Mouse (Mus musculus) hematopoietic stem cell, adult 5-6 weeks (primary cell): ENCODE data around the gene Fam13a. TPM values are rescaled to one million over a fixed set of nuclear protein-coding genes. Genes with fewer than 3 reads are reported as not detected.

Experiments used
- ATAC-seq, 2 experiments: fragments of 125-278 bp in 1 of 2; replicated peaks in 1 of 2; 2 replicates each; pipeline ENCODE4 v1.8.0; 2016 to 2017; ENCODE audit warnings: inconsistent platforms in 2 of 2, mild to moderate bottlenecking in 2 of 2, moderate number of reproducible peaks in 2 of 2, low read depth in 1 of 2, moderate TSS enrichment in 1 of 2; ENCODE audit not compliant: low FRiP score in 2 of 2, poor library complexity in 2 of 2, severe bottlenecking in 2 of 2, insufficient read depth in 1 of 2, low TSS enrichment in 1 of 2
- total RNA-seq: library from RNA; stranded (forward); fragments of 172-1452, 232-1000 nt; gene quantifications from 2 replicates; pipeline ENCODE4 v1.2.3, GENCODE M21; 2017

Gene Fam13a
- total RNA-seq, 1 experiment from 2014 or later: 0.45 TPM

DNA sequence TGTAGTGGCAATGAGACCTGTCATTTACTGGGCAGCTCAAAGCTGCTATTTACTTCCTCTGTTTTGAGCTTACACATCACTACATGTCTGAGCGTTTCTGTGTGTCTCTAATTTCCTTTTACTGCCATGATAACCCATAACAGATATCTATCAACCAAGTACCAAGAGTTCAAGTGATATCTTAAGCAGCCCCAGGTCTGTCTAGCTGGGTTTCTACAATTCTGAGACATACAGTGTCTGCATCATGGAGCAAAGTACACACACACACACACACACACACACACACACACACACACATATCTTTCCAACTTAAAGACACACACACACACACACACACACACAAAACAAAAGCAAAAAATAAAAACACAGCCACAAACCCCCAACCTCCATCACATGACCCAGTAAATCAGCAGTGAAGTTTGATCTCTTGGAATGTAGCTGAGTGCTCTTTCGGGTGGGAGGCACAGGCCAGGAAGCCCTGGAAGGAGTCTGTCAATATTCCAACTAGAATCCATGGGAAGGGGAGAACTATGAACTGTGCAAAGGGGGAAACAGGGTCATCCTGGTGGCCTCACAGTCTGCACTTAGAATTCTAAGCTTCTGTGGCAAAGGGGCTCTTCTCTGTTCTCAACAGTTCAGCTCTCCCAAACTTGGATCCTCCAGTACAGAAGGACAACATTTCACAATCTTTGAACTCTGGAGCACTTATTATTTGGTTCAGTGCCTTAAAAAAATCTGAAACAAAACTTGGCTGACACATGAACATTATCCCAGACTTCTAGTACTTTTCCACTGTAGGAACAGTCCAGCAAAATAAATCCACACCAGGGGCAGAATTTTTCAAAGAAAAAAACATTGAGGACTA lies 73.0 kb downstream of the Fam13a start:
- no peak for ATAC-seq

DNA sequence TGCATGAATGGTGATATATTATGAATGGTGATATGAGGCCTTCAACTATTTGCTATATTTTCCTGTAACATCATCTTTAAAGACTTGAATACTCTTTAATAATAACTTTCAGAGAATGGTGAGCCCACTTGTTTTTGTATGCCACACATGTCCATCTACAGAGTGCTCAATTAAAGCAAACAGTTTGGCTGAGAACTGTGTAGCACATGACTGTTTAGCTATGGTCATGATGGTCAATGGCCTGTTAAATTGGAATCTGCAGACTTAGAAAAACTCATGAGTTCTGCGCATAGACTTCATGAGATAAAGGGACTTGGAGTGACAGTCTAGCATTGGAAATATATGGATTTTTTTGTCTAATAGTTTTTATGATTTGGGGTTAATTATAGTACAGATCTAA lies 73.9 kb downstream of the Fam13a start:
- ATAC-seq: no peak

- ATAC-seq: no peak
Measured at GRCm38 (mm10) chr6:58946840-58947239, 77.5 kb downstream of the Fam13a start.

GRCm38 (mm10) chr6:58946246-58946645 lies 78.1 kb downstream of the Fam13a start:
- no peak for ATAC-seq

DNA sequence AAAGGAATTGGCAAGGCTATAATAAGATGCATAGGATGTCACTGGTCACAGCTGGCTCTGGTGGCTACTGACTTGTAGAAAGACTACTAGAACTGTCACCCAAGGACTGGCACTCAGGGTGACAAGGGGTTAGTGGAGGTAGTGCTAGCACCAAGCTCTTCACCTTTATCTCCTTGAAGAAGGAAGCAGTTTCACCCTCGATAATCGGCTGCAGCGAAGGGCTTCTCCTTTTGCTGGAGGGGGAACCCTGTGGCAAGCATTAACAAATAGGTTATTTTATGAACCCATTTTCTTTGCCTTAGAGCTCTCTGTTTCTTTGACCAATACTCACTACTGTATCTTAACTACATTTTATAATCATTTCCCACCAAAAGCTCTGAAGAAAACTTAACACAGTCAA lies 80.4 kb downstream of the Fam13a start:
- no peak for ATAC-seq

- ATAC-seq: no peak
Measured at GRCm38 (mm10) chr6:58942276-58942675, 82.1 kb downstream of the Fam13a start.

DNA sequence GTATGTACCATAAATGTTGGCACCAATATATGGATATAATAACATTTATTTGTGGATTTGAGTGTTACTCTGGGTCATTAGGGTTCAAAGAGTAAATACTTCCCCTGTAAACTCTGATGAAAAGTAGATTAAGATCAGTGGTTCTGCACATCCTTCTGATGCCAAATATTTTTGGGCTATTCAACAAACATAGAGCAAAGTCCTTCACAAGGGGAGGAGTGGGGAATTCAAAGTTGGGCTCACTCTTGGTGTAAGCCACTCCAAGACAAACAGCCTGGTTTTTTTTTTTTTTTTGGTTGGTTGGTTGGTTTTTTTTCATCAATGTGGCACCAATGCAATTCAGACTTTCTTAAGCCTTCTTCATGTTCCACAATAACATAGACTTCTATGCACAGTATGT lies 86.6 kb downstream of the Fam13a start:
- no peak for ATAC-seq

- no peak for ATAC-seq
Measured at GRCm38 (mm10) chr6:58934144-58934543, 90.2 kb downstream of the Fam13a start.

DNA sequence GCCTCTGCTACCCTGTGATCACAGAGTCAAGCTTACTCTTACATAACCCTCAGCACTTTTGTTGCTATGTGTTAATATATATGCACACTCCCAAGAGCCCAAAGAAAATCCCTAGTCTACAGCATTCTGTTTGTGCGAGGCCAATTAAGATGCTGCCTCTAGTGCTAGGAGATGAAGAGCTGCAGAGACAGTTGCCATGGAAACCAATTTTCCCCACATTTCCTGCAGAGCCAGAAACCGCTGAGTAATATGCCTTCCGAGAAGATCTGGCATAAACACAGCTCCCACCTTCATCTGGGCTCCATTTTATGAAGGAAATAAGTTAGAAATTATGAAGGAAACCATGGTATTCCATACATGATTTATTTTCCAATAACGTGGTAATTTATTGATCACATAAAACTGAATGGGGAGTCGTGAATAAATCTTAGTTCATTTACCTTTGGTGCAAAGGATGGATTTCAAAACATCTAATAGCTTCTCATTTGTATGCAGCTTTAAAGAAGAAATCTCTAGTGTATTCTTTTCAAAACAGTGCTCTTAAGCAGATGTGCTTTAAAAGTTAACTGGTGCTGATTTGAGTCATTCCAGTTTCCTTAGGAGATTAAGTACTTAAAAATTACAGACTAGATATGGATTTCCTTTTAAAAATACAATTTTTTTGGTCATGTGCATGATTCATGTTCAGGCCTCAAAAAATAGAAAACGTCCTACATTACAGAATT lies 91.0 kb downstream of the Fam13a start:
- ATAC-seq: peak in 1 of 2 experiments; percentile 69; a peak in 2 of 4 replicates

GRCm38 (mm10) chr6:58932515-58933188 lies 91.7 kb downstream of the Fam13a start:
- no peak for ATAC-seq

GRCm38 (mm10) chr6:58931149-58931548 lies 93.2 kb downstream of the Fam13a start:
- no peak for ATAC-seq

DNA sequence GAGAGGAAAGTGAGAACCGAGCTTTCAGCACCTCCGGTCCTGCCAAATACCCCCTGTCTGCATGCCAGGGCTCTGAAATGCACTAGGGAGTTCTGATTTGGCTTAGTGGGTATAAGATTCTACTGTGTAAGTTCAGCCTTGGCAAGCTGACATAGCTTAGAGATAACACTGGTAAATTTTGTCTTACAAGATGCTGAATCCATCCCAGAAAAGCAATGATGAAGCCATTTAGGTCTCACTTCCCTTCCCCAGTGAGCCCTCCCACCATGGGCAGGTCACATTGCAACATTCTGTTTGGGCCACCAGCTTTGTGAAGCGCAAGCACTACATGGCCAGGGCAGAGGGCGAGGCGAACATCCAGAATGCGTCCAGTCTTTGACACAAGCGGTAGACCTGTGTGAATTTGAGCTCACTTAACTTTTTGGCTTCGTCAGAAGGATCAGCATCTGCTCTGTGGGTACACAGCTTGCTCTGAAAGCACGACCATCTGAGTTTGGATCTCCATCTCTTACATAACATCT lies 94.4 kb downstream of the Fam13a start:
- ATAC-seq: no peak

- ATAC-seq: no peak
Measured at GRCm38 (mm10) chr6:58927881-58928280, 96.5 kb downstream of the Fam13a start.

DNA sequence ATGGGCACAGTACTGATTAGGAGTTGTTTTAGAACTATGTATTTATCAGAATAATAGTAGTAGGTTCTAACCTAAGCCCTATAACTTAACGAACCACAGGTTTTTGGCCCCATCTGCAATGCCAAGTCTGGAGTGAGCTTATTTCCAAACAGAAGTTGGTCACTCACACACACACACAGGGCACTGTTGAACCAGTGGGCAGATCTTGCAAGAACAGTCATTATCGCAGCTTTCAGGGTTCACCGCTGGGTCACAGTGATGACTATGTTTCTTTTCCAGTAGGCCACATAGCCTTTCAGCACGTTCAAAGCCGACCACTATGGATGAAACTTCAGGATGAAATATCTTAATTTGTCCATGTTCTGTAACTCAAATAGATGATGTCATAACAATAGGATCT lies 101.8 kb downstream of the Fam13a start:
- no peak for ATAC-seq

- peak in 1 of 2 experiments; percentile 62; a peak in 1 of 4 replicates for ATAC-seq
Measured at GRCm38 (mm10) chr6:58921623-58922022, 102.7 kb downstream of the Fam13a start.

- ATAC-seq: no peak
Measured at GRCm38 (mm10) chr6:58920735-58921134, 103.6 kb downstream of the Fam13a start.

DNA sequence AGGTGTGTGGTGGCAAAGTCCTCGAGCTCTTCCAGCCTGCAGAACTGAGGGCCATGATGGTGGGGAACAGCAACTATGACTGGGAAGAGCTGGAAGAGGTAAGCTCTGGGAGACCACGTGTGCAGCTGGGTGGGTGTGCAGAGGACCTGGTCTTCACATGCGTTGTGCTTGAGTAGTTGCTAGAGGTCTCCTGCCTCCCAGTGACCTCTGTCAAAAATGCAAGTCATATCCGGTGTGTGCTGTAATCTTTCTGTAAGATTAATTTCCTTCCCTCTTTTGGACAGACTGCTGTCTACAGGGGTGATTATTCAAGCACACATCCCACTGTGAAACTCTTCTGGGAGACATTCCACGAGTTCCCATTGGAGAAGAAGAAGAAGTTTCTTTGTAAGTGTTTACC lies 107.9 kb downstream of the Fam13a start:
- peak; percentile 91 to 94 for ATAC-seq

GRCm38 (mm10) chr6:58913971-58914370 lies 110.4 kb downstream of the Fam13a start:
- ATAC-seq: no peak
